Mouse (Mus musculus) urinary bladder, postnatal 25 days (tissue): Measurements from ENCODE around the gene Il1r1.
"Not testable (repeated sequence)": the region's sequence is repeated elsewhere in the genome, so short reads cannot be mapped to it uniquely, and the experiment has no call there.

Experiments used
- DNase-seq: peaks from one replicate; pipeline ENCODE4 v3.0.0; 2022; ENCODE audit warnings: low spot score

The Il1r1 gene

GRCm38 (mm10) chr1:40271486-40272055 lies 46.7 kb downstream of the Il1r1 start:
- DNase-seq: no peak

GRCm38 (mm10) chr1:40272204-40272603 lies 47.3 kb downstream of the Il1r1 start:
- DNase-seq: no peak

- no peak for DNase-seq
Measured at GRCm38 (mm10) chr1:40273491-40273890, 48.6 kb downstream of the Il1r1 start.

DNA sequence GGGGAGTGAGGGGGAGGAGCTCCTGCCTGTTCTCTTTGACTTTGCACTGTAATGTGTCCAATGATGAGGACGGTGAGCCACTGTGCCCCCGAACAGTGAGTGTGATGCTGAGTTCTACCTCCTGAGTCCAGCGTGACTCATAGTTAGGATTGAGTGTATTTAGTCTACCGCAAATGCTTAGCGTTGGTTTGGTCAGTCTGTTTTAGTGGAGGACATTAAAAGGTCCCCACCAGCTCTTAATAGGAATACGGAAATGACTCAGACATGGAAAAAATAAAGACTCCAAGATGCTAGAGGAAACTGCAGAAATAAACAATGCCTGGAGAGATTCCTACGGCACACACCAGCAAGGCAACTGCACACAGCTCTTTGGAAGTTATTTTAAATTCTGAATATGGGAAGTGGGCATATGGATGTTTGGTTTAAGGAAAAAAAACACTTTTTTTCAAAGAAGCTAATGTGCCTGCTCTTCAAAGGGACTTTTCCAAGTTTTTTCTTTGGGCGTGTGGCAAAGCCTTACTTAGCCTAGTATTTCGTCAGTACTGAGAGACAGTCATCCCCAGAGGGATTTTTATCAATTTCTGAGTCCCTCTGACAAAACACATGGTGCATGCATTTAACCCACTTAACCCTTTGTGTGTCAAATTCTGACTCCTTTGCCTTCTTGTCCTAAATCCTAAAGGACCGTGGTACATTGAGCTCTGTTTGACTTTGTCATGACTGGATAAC lies 50.6 kb downstream of the Il1r1 start:
- DNase-seq: no peak

GRCm38 (mm10) chr1:40277944-40278343 lies 53.1 kb downstream of the Il1r1 start:
- no peak for DNase-seq

DNA sequence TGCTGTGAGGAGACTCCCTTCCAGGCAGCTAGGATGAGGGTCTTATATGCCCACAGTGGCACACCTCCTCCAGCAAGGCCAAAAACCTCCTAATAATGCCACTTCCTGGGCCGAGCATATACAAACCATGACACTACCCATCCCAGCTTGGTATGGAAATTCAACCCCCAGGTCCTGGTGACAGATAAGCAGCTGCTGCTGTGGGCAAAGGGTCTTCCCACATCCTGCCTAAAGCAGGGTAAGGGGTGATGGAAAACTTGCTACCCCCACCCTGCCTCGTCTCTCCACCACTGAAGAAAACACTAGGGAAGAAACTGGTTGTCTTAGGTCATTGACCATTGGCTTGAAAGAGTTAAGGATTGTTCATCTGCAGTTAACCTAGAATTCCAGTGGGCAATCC lies 53.8 kb downstream of the Il1r1 start:
- no peak for DNase-seq

GRCm38 (mm10) chr1:40279182-40279743 lies 54.4 kb downstream of the Il1r1 start:
- no peak for DNase-seq

DNA sequence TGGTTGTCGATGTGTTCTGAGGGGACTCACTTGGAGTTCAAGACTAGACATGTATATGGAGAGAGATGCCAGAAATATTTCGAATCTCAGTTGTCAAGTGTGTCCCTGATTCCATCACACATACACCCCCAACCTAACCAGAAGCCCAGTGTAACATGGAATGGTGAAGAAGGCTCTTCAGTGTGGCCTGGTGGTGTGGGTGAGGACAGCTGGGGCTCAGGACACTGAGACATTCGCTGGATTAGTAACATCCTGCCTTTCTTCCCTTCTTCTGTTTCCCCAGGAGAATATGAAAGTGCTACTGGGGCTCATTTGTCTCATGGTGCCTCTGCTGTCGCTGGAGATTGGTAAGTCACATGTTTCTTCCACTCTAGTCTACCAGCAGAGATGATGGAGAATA lies 57.1 kb downstream of the Il1r1 start:
- no peak for DNase-seq

GRCm38 (mm10) chr1:40282394-40282793 lies 57.5 kb downstream of the Il1r1 start:
- no peak for DNase-seq

GRCm38 (mm10) chr1:40283995-40284394 lies 59.1 kb downstream of the Il1r1 start:
- no peak for DNase-seq

DNA sequence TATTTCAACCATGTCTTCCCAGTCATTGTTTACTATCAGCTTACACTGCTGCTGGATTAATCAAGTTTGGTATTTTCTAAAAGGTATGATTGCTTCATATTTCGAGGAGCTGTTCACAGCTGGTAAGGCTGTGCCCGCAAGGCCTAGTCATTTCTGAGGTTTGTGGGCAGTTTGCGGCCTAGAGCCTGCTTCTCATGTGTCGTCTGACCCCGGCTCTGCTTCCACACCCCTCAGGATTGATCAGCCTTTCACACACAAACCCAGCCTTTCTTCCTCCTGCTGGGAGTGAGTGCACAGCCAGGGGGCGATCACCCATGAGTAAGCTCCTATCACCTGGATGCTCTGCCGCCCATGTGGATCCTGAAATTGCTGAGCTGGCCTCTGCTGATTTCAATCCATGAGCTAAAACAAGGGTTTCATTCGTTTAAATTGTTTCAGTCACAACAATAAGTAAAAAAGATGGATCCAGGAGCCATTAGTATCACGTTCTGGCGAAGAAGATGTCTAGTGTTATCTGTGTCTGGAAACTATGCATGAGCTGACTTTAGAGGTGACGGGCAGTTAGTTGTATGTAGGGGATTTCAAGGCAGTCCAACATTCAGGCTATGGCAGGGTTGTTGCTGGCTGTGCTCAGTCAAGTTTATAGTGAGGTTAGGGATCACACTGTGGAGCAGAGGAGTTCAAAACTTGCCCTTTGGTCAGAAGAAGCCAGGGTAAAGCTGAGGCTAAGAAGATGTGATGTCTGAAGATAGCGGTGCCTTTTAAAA lies 65.8 kb downstream of the Il1r1 start:
- no peak for DNase-seq

DNA sequence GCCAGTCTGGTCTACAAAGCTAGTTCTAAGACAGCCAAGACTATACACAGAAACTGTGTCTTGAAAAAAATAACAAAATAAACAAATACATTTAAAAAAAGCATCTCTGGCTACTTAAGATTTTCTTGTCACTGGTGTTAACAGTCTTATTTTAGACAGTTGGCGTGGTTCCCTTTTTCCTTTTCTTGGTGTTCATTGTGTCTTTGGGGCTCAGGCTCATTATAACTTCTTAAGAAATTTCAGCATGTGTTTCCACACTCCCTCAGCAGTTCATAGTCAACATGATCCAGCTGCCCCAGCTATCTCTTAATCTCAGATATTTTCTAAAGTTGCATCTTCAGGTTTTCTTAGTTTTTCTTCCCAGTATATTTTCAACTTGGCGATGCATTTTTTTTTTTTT lies 67.4 kb downstream of the Il1r1 start:
- DNase-seq: no peak

DNA sequence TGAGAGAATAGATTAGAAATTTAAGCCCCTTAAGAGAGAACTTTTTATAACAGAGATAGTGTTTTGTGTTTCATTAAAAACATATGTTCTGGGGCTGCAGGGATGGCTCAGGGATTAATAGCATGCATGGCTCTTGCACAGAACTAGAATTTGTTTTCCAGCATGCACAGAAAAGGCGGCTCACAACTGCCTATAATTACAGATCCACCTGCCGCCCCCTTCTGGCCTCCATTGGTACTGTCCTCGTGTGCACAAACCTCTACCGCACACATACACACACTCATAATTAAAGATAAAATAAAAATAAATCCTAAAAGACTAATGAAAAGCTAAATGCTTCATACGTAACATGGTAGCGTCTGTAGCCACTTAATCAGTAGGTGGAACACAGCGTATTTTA lies 69.0 kb downstream of the Il1r1 start:
- no peak for DNase-seq

DNA sequence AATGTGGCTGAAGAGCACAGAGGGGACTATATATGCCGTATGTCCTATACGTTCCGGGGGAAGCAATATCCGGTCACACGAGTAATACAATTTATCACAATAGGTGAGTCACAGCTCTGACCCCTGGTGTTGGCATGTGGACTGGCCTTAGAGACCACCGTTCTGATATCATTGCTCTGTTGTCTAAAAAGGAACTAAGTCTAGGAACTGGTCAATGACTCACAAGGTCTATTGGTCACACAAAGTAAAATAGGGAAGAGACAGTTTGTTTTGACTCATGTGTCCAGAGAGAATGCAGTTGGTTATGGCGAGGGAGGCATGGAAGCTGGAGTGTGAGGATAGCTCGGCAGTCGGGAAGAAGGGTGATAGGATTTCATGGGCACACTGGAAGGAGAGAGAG lies 69.9 kb downstream of the Il1r1 start:
- no peak for DNase-seq

GRCm38 (mm10) chr1:40298053-40298452 lies 73.2 kb downstream of the Il1r1 start:
- no peak for DNase-seq

GRCm38 (mm10) chr1:40303179-40303866 lies 78.4 kb downstream of the Il1r1 start:
- DNase-seq: no peak

- not testable (repeated sequence) for DNase-seq
Measured at GRCm38 (mm10) chr1:40304321-40304720, 79.4 kb downstream of the Il1r1 start.

DNA sequence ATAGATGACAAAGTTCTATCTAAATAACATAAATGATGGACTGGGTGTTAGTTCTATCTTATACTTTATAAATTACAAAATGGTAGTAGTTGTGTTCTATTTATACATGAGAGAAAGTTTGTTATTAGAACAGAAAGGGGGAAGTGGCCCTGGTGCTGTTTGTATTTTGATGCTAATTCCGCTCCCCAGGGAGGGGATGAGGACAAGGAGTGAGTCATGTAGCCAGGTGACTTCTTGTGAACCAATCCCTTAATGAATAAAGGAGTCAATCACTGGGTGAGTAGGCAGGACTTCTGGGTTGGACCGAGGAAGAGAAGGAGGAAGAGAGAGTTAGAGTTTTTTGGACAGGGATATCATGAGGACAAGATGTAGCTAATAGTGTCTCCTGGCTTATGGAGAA lies 81.2 kb downstream of the Il1r1 start:
- DNase-seq: no peak

DNA sequence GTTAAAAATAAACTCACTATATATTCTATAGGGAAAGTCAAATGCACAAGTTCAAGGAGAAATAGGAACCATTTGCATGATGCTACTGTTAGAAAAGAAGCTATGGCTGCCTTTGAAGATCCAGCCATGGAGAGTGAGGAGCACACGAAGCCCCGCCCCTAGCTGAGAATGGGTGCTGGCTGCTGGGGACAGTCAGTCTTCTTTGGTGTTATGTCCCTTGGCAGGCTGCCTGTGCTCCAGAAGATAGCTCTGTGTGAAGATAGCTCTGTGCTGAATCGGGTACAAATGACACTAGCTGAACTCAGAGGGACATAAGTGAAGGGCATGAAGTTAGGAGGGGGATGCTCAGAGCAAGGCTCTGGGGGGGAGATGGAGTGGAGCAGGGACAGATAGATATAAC lies 86.2 kb downstream of the Il1r1 start:
- DNase-seq: no peak

- no peak for DNase-seq
Measured at GRCm38 (mm10) chr1:40311625-40312024, 86.7 kb downstream of the Il1r1 start.

- DNase-seq: no peak
Measured at GRCm38 (mm10) chr1:40314016-40314415, 89.1 kb downstream of the Il1r1 start.

GRCm38 (mm10) chr1:40317657-40318056 lies 92.8 kb downstream of the Il1r1 start:
- no peak for DNase-seq
